Mouse (Mus musculus): ENCODE measurements around the gene Taar7a. TPM values are rescaled to one million over a fixed set of nuclear protein-coding genes. Genes with fewer than 3 reads are reported as not detected.

The Taar7a gene
- total and polyA plus RNA-seq, 3 experiments: not detected

- no peak overlapping the region for H3K9ac ChIP-seq (ENCODE audit: low read depth, low read length)
- WGBS: 42% methylated on average over 3 of the region's 3 CpGs
- H3K27me3 ChIP-seq (ENCODE audit: control insufficient read depth, insufficient read depth, low read length): no peaks in the 10 kb centered on the region
- intact Hi-C loops (cut with DNase I): no loop called here
- no peak for TF ChIP-seq CTCF (IDR thresholded peaks at IDR 0.05)
- TF ChIP-seq EP300 (IDR thresholded peaks at IDR 0.05; ENCODE audit: insufficient read depth, low read depth, low read length): no peak
- no peak for TF ChIP-seq POLR2A (IDR thresholded peaks at IDR 0.05; ENCODE audit: insufficient read depth, low read depth, low read length)
- H3K36me3 ChIP-seq (ENCODE audit: control insufficient read depth, insufficient read depth, low read length): no peaks in the 10 kb centered on the region
- DNase-seq: no peak
- H3K4me1 ChIP-seq (ENCODE audit: control insufficient read depth, insufficient read depth, low read length): no peaks in the 10 kb centered on the region
- H3K4me3 ChIP-seq: no peak overlapping the region
- H3K27ac ChIP-seq: no peak overlapping the region
- no peaks in the 10 kb centered on the region for H3K79me2 ChIP-seq (replicated peaks; ENCODE audit: control insufficient read depth, insufficient read depth, low read length)
Measured at GRCm38 (mm10) chr10:23959071-23959470, 34.2 kb downstream of the Taar7a start.

- Histone ChIP-seq H3K79me2 (replicated peaks; ENCODE audit: control insufficient read depth, insufficient read depth, low read length) (no peaks in the 10 kb centered on the region), H3K27me3 (ENCODE audit: control insufficient read depth, insufficient read depth, low read length) (no peaks in the 10 kb centered on the region), H3K36me3 (ENCODE audit: control insufficient read depth, insufficient read depth, low read length) (no peaks in the 10 kb centered on the region), H3K27ac (no peak overlapping the region), H3K9ac (ENCODE audit: low read depth, low read length) (no peak overlapping the region), H3K4me3 (no peak overlapping the region), H3K4me1 (ENCODE audit: control insufficient read depth, insufficient read depth, low read length) (no peaks in the 10 kb centered on the region)
- intact Hi-C loops (cut with DNase I): no loop called here
- TF ChIP-seq EP300 (IDR thresholded peaks at IDR 0.05; ENCODE audit: insufficient read depth, low read depth, low read length) (no peak), POLR2A (IDR thresholded peaks at IDR 0.05; ENCODE audit: insufficient read depth, low read depth, low read length) (no peak), CTCF (IDR thresholded peaks at IDR 0.05) (no peak)
- WGBS: 73% methylated on average over 6 of the region's 6 CpGs
- DNase-seq: no peak
Measured at GRCm38 (mm10) chr10:23951714-23952113, 41.6 kb downstream of the Taar7a start.

GRCm38 (mm10) chr10:23949508-23950005 is 43.7 kb downstream of the Taar7a start, which contains the start of gene Taar3:
Gene Taar3 (plus strand): TSS chr10:23949558.
- DNase-seq: no peak
- Histone ChIP-seq H3K27me3 (ENCODE audit: control insufficient read depth, insufficient read depth, low read length) (no peaks in the 10 kb centered on the region), H3K4me3 (no peak within 1 kb of the TSS), H3K9ac (ENCODE audit: low read depth, low read length) (no peak within 1 kb of the TSS), H3K36me3 (ENCODE audit: control insufficient read depth, insufficient read depth, low read length) (no peaks in the 10 kb centered on the region), H3K79me2 (replicated peaks; ENCODE audit: control insufficient read depth, insufficient read depth, low read length) (no peaks in the 10 kb centered on the region), H3K27ac (no peak within 1 kb of the TSS), H3K4me1 (ENCODE audit: control insufficient read depth, insufficient read depth, low read length) (no peaks in the 10 kb centered on the region)
- no peak for TF ChIP-seq POLR2A (IDR thresholded peaks at IDR 0.05; ENCODE audit: insufficient read depth, low read depth, low read length)
- no peak for TF ChIP-seq CTCF (IDR thresholded peaks at IDR 0.05)
- no peak for TF ChIP-seq EP300 (IDR thresholded peaks at IDR 0.05; ENCODE audit: insufficient read depth, low read depth, low read length)
- intact Hi-C loops (cut with DNase I): no loop called here
- WGBS: 81% methylated on average over 16 of the region's 16 CpGs

- Histone ChIP-seq H3K36me3 (ENCODE audit: control insufficient read depth, insufficient read depth, low read length) (no peaks in the 10 kb centered on the region), H3K27ac (no peak overlapping the region), H3K4me1 (ENCODE audit: control insufficient read depth, insufficient read depth, low read length) (no peaks in the 10 kb centered on the region), H3K79me2 (replicated peaks; ENCODE audit: control insufficient read depth, insufficient read depth, low read length) (no peaks in the 10 kb centered on the region), H3K27me3 (ENCODE audit: control insufficient read depth, insufficient read depth, low read length) (no peaks in the 10 kb centered on the region), H3K4me3 (no peak overlapping the region), H3K9ac (ENCODE audit: low read depth, low read length) (no peak overlapping the region)
- intact Hi-C loops (cut with DNase I): no loop called here
- TF ChIP-seq CTCF (IDR thresholded peaks at IDR 0.05) (no peak), POLR2A (IDR thresholded peaks at IDR 0.05; ENCODE audit: insufficient read depth, low read depth, low read length) (no peak), EP300 (IDR thresholded peaks at IDR 0.05; ENCODE audit: insufficient read depth, low read depth, low read length) (no peak)
- DNase-seq: no peak
- 42% methylated on average over 7 of the region's 7 CpGs for WGBS
Measured at GRCm38 (mm10) chr10:23948026-23948425, 45.3 kb downstream of the Taar7a start.

- Histone ChIP-seq H3K4me1 (ENCODE audit: control insufficient read depth, insufficient read depth, low read length) (no peaks in the 10 kb centered on the region), H3K27ac (no peak overlapping the region), H3K4me3 (no peak overlapping the region), H3K27me3 (ENCODE audit: control insufficient read depth, insufficient read depth, low read length) (no peaks in the 10 kb centered on the region), H3K36me3 (ENCODE audit: control insufficient read depth, insufficient read depth, low read length) (no peaks in the 10 kb centered on the region), H3K9ac (ENCODE audit: low read depth, low read length) (no peak overlapping the region), H3K79me2 (replicated peaks; ENCODE audit: control insufficient read depth, insufficient read depth, low read length) (no peaks in the 10 kb centered on the region)
- intact Hi-C loops (cut with DNase I): no loop called here
- TF ChIP-seq CTCF (IDR thresholded peaks at IDR 0.05) (peak; percentile 46), EP300 (IDR thresholded peaks at IDR 0.05; ENCODE audit: insufficient read depth, low read depth, low read length) (no peak)
- no peak for DNase-seq
- 75% methylated on average over 5 of the region's 5 CpGs for WGBS
Measured at GRCm38 (mm10) chr10:23942465-23942864, 50.8 kb downstream of the Taar7a start.

Other genes starting within 250 kb of the Taar7a start
- gene Rps12, start 206.2 kb downstream of the Taar7a start, total RNA-seq (2021): 100 to 1,000 TPM; 189 to 223 TPM
- gene Rps12, start 206.2 kb downstream of the Taar7a start, polyA plus RNA-seq (2012; rRNA removed): 457 and 603 TPM in 2 replicates
- 1 to 10 TPM; 7.6 to 9.2 TPM for gene Slc18b1, start 196.5 kb downstream of the Taar7a start, total RNA-seq (2021)
- gene Slc18b1, start 196.5 kb downstream of the Taar7a start, polyA plus RNA-seq (2012; rRNA removed): 5.8 and 9.3 TPM in 2 replicates
- gene Vnn3, start 142.0 kb downstream of the Taar7a start, total RNA-seq (2021): not detected
- 0.26 and 0.33 TPM in 2 replicates for gene Vnn3, start 142.0 kb downstream of the Taar7a start, polyA plus RNA-seq (2012; rRNA removed)
- gene Vnn1, start 98.8 kb downstream of the Taar7a start, total RNA-seq (2021): under 1 TPM; 0.30 to 0.31 TPM
- 0.62 and 0.67 TPM in 2 replicates for gene Vnn1, start 98.8 kb downstream of the Taar7a start, polyA plus RNA-seq (2012; rRNA removed)
- not detected for gene Taar1, start 73.1 kb downstream of the Taar7a start, total RNA-seq (2021)
- gene Taar1, start 73.1 kb downstream of the Taar7a start, polyA plus RNA-seq (2012; rRNA removed): not detected in 2 replicates
- gene Taar2, start 54.9 kb downstream of the Taar7a start, total RNA-seq (2021): not detected
- gene Taar2, start 54.9 kb downstream of the Taar7a start, polyA plus RNA-seq (2012; rRNA removed): not detected in 2 replicates
- not detected for gene Taar3, start 43.9 kb downstream of the Taar7a start, total RNA-seq (2021)
- gene Taar3, start 43.9 kb downstream of the Taar7a start, polyA plus RNA-seq (2012; rRNA removed): not detected in 2 replicates
- not detected for gene Taar4, start 33.0 kb downstream of the Taar7a start, total RNA-seq (2021)
- not detected in 2 replicates for gene Taar4, start 33.0 kb downstream of the Taar7a start, polyA plus RNA-seq (2012; rRNA removed)
- gene Taar5, start 22.8 kb downstream of the Taar7a start, total RNA-seq (2021): not detected
- gene Taar5, start 22.8 kb downstream of the Taar7a start, polyA plus RNA-seq (2012; rRNA removed): not detected in 2 replicates
- gene Taar6, start 7.8 kb downstream of the Taar7a start, total RNA-seq (2021): not detected
- gene Taar6, start 7.8 kb downstream of the Taar7a start, polyA plus RNA-seq (2012; rRNA removed): not detected in 2 replicates
- gene Taar7b, start 6.5 kb upstream of the Taar7a start, total RNA-seq (2021): not detected
- gene Taar7b, start 6.5 kb upstream of the Taar7a start, polyA plus RNA-seq (2012; rRNA removed): not detected in 2 replicates
- gene Taar7d, start 33.7 kb upstream of the Taar7a start, total RNA-seq (2021): not detected
- not detected in 2 replicates for gene Taar7d, start 33.7 kb upstream of the Taar7a start, polyA plus RNA-seq (2012; rRNA removed)
- gene Taar7e, start 44.1 kb upstream of the Taar7a start, total RNA-seq (2021): not detected
- gene Taar7e, start 44.1 kb upstream of the Taar7a start, polyA plus RNA-seq (2012; rRNA removed): not detected in 2 replicates
- not detected for gene Taar7f, start 56.0 kb upstream of the Taar7a start, total RNA-seq (2021)
- not detected in 2 replicates for gene Taar7f, start 56.0 kb upstream of the Taar7a start, polyA plus RNA-seq (2012; rRNA removed)
- not detected for gene Taar8a, start 83.0 kb upstream of the Taar7a start, total RNA-seq (2021)
- not detected in 2 replicates for gene Taar8a, start 83.0 kb upstream of the Taar7a start, polyA plus RNA-seq (2012; rRNA removed)
- not detected for gene Taar8b, start 98.8 kb upstream of the Taar7a start, total RNA-seq (2021)
- not detected in 2 replicates for gene Taar8b, start 98.8 kb upstream of the Taar7a start, polyA plus RNA-seq (2012; rRNA removed)
- not detected for gene Taar8c, start 108.4 kb upstream of the Taar7a start, total RNA-seq (2021)
- gene Taar8c, start 108.4 kb upstream of the Taar7a start, polyA plus RNA-seq (2012; rRNA removed): not detected in 2 replicates
- gene Taar9, start 116.1 kb upstream of the Taar7a start, total RNA-seq (2021): not detected
- gene Taar9, start 116.1 kb upstream of the Taar7a start, polyA plus RNA-seq (2012; rRNA removed): not detected in 2 replicates
- gene Stx7, start 155.8 kb upstream of the Taar7a start, total RNA-seq (2021): 10 to 100 TPM; 45.9 to 56.5 TPM
- gene Stx7, start 155.8 kb upstream of the Taar7a start, polyA plus RNA-seq (2012; rRNA removed): 40.9 and 48.2 TPM in 2 replicates
- gene Moxd1, start 230.0 kb upstream of the Taar7a start, total RNA-seq (2021): under 1 TPM; 0.32 to 0.50 TPM
- 0.53 and 1.3 TPM in 2 replicates for gene Moxd1, start 230.0 kb upstream of the Taar7a start, polyA plus RNA-seq (2012; rRNA removed)